Mouse (Mus musculus): Measurements from ENCODE around the gene Ythdf1.

Gene Ythdf1

GRCm38 (mm10) chr2:180870006-180870405, 50.7 kb downstream of the Ythdf1 start:
- no peak for DNase-seq

DNA sequence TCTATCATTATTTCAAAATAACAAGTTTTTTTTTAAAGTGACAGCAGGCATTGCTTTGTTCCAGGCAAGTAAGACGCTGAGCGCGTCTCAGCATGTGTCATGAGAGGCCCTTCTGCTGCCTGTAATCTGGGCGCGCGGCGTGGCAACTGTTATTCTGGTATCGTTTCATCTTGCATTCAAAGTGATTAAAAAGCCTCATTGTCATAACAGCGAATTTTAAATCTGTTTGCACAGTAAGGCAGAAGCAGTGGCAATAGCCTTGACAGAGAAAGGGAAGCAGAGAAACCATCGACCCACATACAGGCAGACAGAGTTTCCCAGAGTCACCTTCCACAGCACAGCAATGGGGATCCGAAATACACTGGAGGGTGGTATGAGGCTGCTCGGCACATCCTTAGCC, 59.2 kb downstream of the Ythdf1 start:
- DNase-seq: no peak

DNA sequence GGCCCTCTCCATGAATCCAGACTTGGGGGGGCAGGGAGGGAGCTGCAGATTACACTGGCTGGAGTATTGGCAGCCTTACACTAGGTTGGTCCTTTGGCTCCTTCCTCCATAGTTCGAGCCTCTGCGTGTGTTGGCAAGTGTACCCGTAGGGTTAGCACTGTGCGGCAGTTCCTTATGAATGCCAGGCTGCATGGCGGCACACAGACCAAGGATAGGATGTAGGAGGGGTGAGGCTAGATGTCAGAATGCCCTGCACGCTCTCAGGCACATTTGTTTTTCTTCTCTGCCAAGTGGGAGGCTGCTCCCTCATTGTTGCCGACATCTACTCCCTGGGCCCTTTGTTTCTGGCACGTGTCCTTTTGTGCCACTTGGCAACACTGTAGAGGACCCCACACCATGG, 63.6 kb downstream of the Ythdf1 start:
- DNase-seq: no peak

- no peak for DNase-seq
Measured at GRCm38 (mm10) chr2:180855005-180855544, 65.7 kb downstream of the Ythdf1 start.
